In genomic region chr2:102137922-102138321, GRCm38 (mm10) we compare ENCODE assay signal across 17 mouse cellular contexts. TPM values are rescaled to one million over a fixed set of nuclear protein-coding genes. Genes with fewer than 3 reads are reported as not detected.
DNase-seq lines count a peak whose midpoint lies in the region; ATAC-seq and TF ChIP-seq lines count a peak whose summit lies in the region.
"Had no signal": no experiment of that assay in that cellular context is flagged by ENCODE, and none has a peak within 500 bp of the region (broad histone marks: within the 10 kb centered on the region; RNA-seq: fewer than 3 reads in every experiment).

No protein-coding gene starts in this region.

- ATAC-seq in forebrain, embryonic 13.5 days: no peak
- ATAC-seq in neural tube, embryonic 14.5 days (ENCODE audit: low read depth): no peak

- H3K4me2 ChIP-seq in forebrain, embryonic 13.5 days: no peak overlapping the region
- no peak overlapping the region for H3K4me2 ChIP-seq in neural tube, embryonic 14.5 days (ENCODE audit: low read depth, low read length)
- H3K4me2 ChIP-seq: lung, embryonic 14.5 days had no signal

- no peak for TF ChIP-seq CTCF in left cerebral cortex, adult 2 months (IDR thresholded peaks at IDR 0.05)

- H3K9ac ChIP-seq in forebrain, embryonic 13.5 days: no peak overlapping the region
- no peak overlapping the region for H3K9ac ChIP-seq in neural tube, embryonic 14.5 days (replicated peaks; ENCODE audit: low read depth, low read length)
- H3K9ac ChIP-seq: lung, embryonic 14.5 days had no signal

- intact Hi-C loops in left cerebral cortex, adult 2 months (cut with DNase I): no loop called here
- intact Hi-C loops in left cerebral cortex, postnatal 10 days (cut with DNase I): no loop called here

- 49% methylated on average over 6 of the region's 6 CpGs for WGBS in forebrain, embryonic 10.5 days
- 37% methylated on average over 6 of the region's 6 CpGs for WGBS in forebrain, embryonic 13.5 days
- 30% methylated on average over 6 of the region's 6 CpGs for WGBS in neural tube, embryonic 14.5 days

- H3K4me1 ChIP-seq in forebrain, embryonic 10.5 days: peaks cover 71% of the 10 kb centered on the region
- H3K4me1 ChIP-seq in forebrain, embryonic 13.5 days: peaks cover 71% of the 10 kb centered on the region
- H3K4me1 ChIP-seq in neural tube, embryonic 14.5 days (ENCODE audit: control insufficient read depth, insufficient read depth, low read length): peaks cover 55% of the 10 kb centered on the region

- H3K4me3 ChIP-seq in forebrain, embryonic 10.5 days: no peak overlapping the region
- H3K4me3 ChIP-seq in forebrain, embryonic 13.5 days: no peak overlapping the region
- no peak overlapping the region for H3K4me3 ChIP-seq in left cerebral cortex, adult 2 months
- H3K4me3 ChIP-seq in neural tube, embryonic 14.5 days (ENCODE audit: low read depth, low read length): no peak overlapping the region

- H3K36me3 ChIP-seq in forebrain, embryonic 10.5 days (replicated peaks): no peaks in the 10 kb centered on the region
- H3K36me3 ChIP-seq in forebrain, embryonic 13.5 days (ENCODE audit: poor library complexity, severe bottlenecking): no peaks in the 10 kb centered on the region
- no peaks in the 10 kb centered on the region for H3K36me3 ChIP-seq in neural tube, embryonic 14.5 days (ENCODE audit: control insufficient read depth, insufficient read depth, low read length)

- H3K27ac ChIP-seq in forebrain, embryonic 10.5 days: peak overlapping the region; percentile 2; the same call in 1 of the 2 replicates
- no peak overlapping the region for H3K27ac ChIP-seq in forebrain, embryonic 13.5 days
- peak overlapping the region; percentile 17; the same call in 1 of the 2 replicates for H3K27ac ChIP-seq in left cerebral cortex, adult 2 months
- peak overlapping the region; percentile 22; the same call in 1 of the 2 replicates for H3K27ac ChIP-seq in neural tube, embryonic 14.5 days (ENCODE audit: low read depth, low read length)

- DNase-seq in forebrain, embryonic 10.5 days (ENCODE audit: extremely low spot score, low spot score): no peak
- no peak for DNase-seq in left cerebral cortex, adult 2 months (ENCODE audit: extremely low spot score in 1 of 2, low spot score in 2 of 2)
- DNase-seq in left cerebral cortex, postnatal 10 days (ENCODE audit: extremely low spot score in 1 of 2, low spot score in 2 of 2): no peak
- DNase-seq in fat pad, adult 2 months (ENCODE audit: extremely low read depth, low read depth, low spot score): peak; percentile 87
- no peak for DNase-seq in adrenal gland, adult 18-20 months (ENCODE audit: low spot score in 2 of 2)
- no peak for DNase-seq in cerebellum, postnatal 10 days
- DNase-seq: adrenal gland, postnatal 36 days; cerebellum, adult 11-12 months; heart, adult 18-20 months; heart, postnatal 36 days; kidney, adult 8-10 months; layer of hippocampus, adult 9-11 months; left cerebral cortex, postnatal 4 days; lung, embryonic 14.5 days; right cerebral cortex, adult 18-20 months had no signal

- H3K27me3 ChIP-seq in forebrain, embryonic 10.5 days (ENCODE audit: poor library complexity, severe bottlenecking): no peaks in the 10 kb centered on the region
- H3K27me3 ChIP-seq in forebrain, embryonic 13.5 days: no peaks in the 10 kb centered on the region
- no peaks in the 10 kb centered on the region for H3K27me3 ChIP-seq in neural tube, embryonic 14.5 days (ENCODE audit: control insufficient read depth, insufficient read depth, low read length)

- H3K9me3 ChIP-seq in forebrain, embryonic 10.5 days: no peaks in the 10 kb centered on the region
- no peaks in the 10 kb centered on the region for H3K9me3 ChIP-seq in forebrain, embryonic 13.5 days (replicated peaks)
- H3K9me3 ChIP-seq in neural tube, embryonic 14.5 days (ENCODE audit: control insufficient read depth, low read length): no peaks in the 10 kb centered on the region

RNA-seq across cellular contexts. Expression of gene Ldlrad3, which starts 48.3 kb away (rescaled TPM):
- 53.1 and 54.6 TPM in 2 replicates for polyA plus RNA-seq in forebrain, embryonic 10.5 days (2016; fragmentation: Nextera tagmentation; extraction: Ambion mirVana)
- polyA plus RNA-seq in forebrain, embryonic 13.5 days (2015; fragmentation: Nextera tagmentation; extraction: Ambion mirVana): 35.9 and 39.6 TPM in 2 replicates
- 10 to 100 TPM in 1 of 2 experiments, 1 to 10 TPM in 1; 9.1 to 10.3 TPM for total RNA-seq in left cerebral cortex, adult 2 months (2021)
- 10 to 100 TPM; 12.5 to 13.1 TPM for total RNA-seq in left cerebral cortex, postnatal 10 days (2021)
- polyA plus RNA-seq in neural tube, embryonic 14.5 days (2014; fragmentation: Nextera tagmentation; extraction: Ambion mirVana): 30.0 and 48.5 TPM in 2 replicates
- 1 to 10 TPM; 6.9 to 7.5 TPM for total RNA-seq in adrenal gland, adult 18-20 months (2021)
